Mouse (Mus musculus) cerebellum, adult 2 months (tissue): ENCODE data around the gene Brd3os.

Experiments used
- CTCF ChIP-seq: fragments of 200-500 bp; IDR thresholded peaks from 2 replicates; pipeline ENCODE4 v1.5.1; 2011; ENCODE audit warnings: low read depth, mild to moderate bottlenecking, control low read depth, low read length, moderate library complexity, borderline replicate concordance; ENCODE audit not compliant: insufficient read depth
- POLR2A ChIP-seq: fragments of 200-500 bp; IDR thresholded peaks from 2 replicates; pipeline ENCODE4 v1.6.1; 2011; ENCODE audit warnings: low read length, control low read depth, borderline replicate concordance; ENCODE audit not compliant: insufficient read depth

- no peak for TF ChIP-seq CTCF
- no peak for TF ChIP-seq POLR2A
Observed at GRCm38 (mm10) chr2:27410518-27411140, 31.5 kb upstream of the Brd3os start.
